Comparison of ENCODE assay signal across 23 mouse cellular contexts in genomic region chr16:10629361-10629760, GRCm38 (mm10).
DNase-seq lines count a peak whose midpoint lies in the region; ATAC-seq and TF ChIP-seq lines count a peak whose summit lies in the region.
"Had no signal": no experiment of that assay in that cellular context is flagged by ENCODE, and none has a peak within 500 bp of the region (broad histone marks: within the 10 kb centered on the region; RNA-seq: fewer than 3 reads in every experiment).

No protein-coding gene starts in this region.

- TF ChIP-seq EP300 in stomach, postnatal 0 days (optimal IDR thresholded peaks at IDR 0.05) = no peak

- H3K4me3 ChIP-seq in heart, embryonic 14.5 days (ENCODE audit: control insufficient read depth in 1 of 2, insufficient read depth in 1 of 2, low read depth in 1 of 2, low read length in 2 of 2) = no peak overlapping the region
- no peak overlapping the region for H3K4me3 ChIP-seq in lung, embryonic 14.5 days (ENCODE audit: low read depth, low read length)
- no peak overlapping the region for H3K4me3 ChIP-seq in intestine, postnatal 0 days (ENCODE audit: low read depth, low read length)
- H3K4me3 ChIP-seq in stomach, postnatal 0 days (ENCODE audit: low read depth, low read length) = no peak overlapping the region
- H3K4me3 ChIP-seq: left cerebral cortex, adult 2 months; liver, embryonic 12.5 days; midbrain, embryonic 10.5 days had no signal

- no peaks in the 10 kb centered on the region for H3K27me3 ChIP-seq in heart, embryonic 14.5 days (ENCODE audit: control insufficient read depth, insufficient read depth, low read length)
- H3K27me3 ChIP-seq in lung, embryonic 14.5 days (ENCODE audit: insufficient read depth, low read length) = no peaks in the 10 kb centered on the region
- H3K27me3 ChIP-seq in intestine, postnatal 0 days (replicated peaks; ENCODE audit: control insufficient read depth, insufficient read depth, low read length) = no peaks in the 10 kb centered on the region
- no peaks in the 10 kb centered on the region for H3K27me3 ChIP-seq in stomach, postnatal 0 days (ENCODE audit: control insufficient read depth, insufficient read depth, low read length)
- H3K27me3 ChIP-seq: CH12.LX; liver, embryonic 12.5 days had no signal

- H3K4me1 ChIP-seq in heart, embryonic 14.5 days (ENCODE audit: control insufficient read depth in 2 of 2, insufficient read depth in 2 of 2, low read length in 2 of 2) = peaks cover 18 to 35% of the 10 kb centered on the region in 2 experiments
- H3K4me1 ChIP-seq in lung, embryonic 14.5 days (ENCODE audit: insufficient read depth) = peaks cover 8% of the 10 kb centered on the region
- no peaks in the 10 kb centered on the region; the same call in 1 of the 2 replicates for H3K4me1 ChIP-seq in intestine, postnatal 0 days (replicated peaks; ENCODE audit: control insufficient read depth, insufficient read depth, low read length)
- H3K4me1 ChIP-seq in stomach, postnatal 0 days (replicated peaks; ENCODE audit: control insufficient read depth, insufficient read depth) = 0 out of 2 replicates have a peak, but pooled peaks cover 3% of the 10 kb centered on the region
- H3K4me1 ChIP-seq: midbrain, embryonic 10.5 days had no signal

- no peaks in the 10 kb centered on the region for H3K9me3 ChIP-seq in heart, embryonic 14.5 days (ENCODE audit: control insufficient read depth, low read length)
- no peaks in the 10 kb centered on the region for H3K9me3 ChIP-seq in lung, embryonic 14.5 days (ENCODE audit: low read depth, low read length)
- H3K9me3 ChIP-seq in intestine, postnatal 0 days (ENCODE audit: control insufficient read depth) = no peaks in the 10 kb centered on the region
- H3K9me3 ChIP-seq in stomach, postnatal 0 days (ENCODE audit: control insufficient read depth, low read length) = no peaks in the 10 kb centered on the region
- H3K9me3 ChIP-seq: liver, embryonic 12.5 days; midbrain, embryonic 10.5 days had no signal

- no peak for DNase-seq in heart, adult 18-20 months
- no peak for DNase-seq in lung, embryonic 14.5 days
- no peak for DNase-seq in lung, postnatal 10 days
- DNase-seq in stomach, postnatal 0 days (ENCODE audit: low spot score) = no peak
- DNase-seq in T-cell, adult 2 months (ENCODE audit: low spot score) = no peak
- DNase-seq: adrenal gland, postnatal 36 days; cerebellum, postnatal 14 days; embryo, embryonic 11 days; forebrain, postnatal 0 days; gastrocnemius, postnatal 36 days; kidney, adult 2 months; kidney, postnatal 4 days; layer of hippocampus, adult 9-11 months; left cerebral cortex, postnatal 4 days; right cerebral cortex, postnatal 4 days; thymus, postnatal 36 days had no signal

- peak overlapping the region; percentile 67 to 73 for H3K27ac ChIP-seq in heart, embryonic 14.5 days (replicated peaks in 1 of 2; ENCODE audit: control insufficient read depth in 1 of 2, insufficient read depth in 1 of 2, low read depth in 2 of 2, low read length in 2 of 2)
- no peak overlapping the region for H3K27ac ChIP-seq in lung, embryonic 14.5 days (ENCODE audit: low read depth)
- no peak overlapping the region for H3K27ac ChIP-seq in intestine, postnatal 0 days (ENCODE audit: low read depth, low read length)
- H3K27ac ChIP-seq in stomach, postnatal 0 days (replicated peaks) = peak overlapping the region; percentile 37
- H3K27ac ChIP-seq: left cerebral cortex, adult 2 months; liver, embryonic 12.5 days; midbrain, embryonic 10.5 days had no signal

- no peak for TF ChIP-seq CTCF in lung, embryonic 14.5 days (IDR thresholded peaks at IDR 0.05; ENCODE audit: low read depth)
- TF ChIP-seq CTCF in intestine, postnatal 0 days (IDR thresholded peaks at IDR 0.05; ENCODE audit: low read depth) = no peak
- TF ChIP-seq CTCF in stomach, postnatal 0 days (IDR thresholded peaks at IDR 0.05; ENCODE audit: low read depth) = no peak

- H3K36me3 ChIP-seq in heart, embryonic 14.5 days (ENCODE audit: control insufficient read depth, insufficient read depth, low read length) = peaks cover 25% of the 10 kb centered on the region
- H3K36me3 ChIP-seq in lung, embryonic 14.5 days (ENCODE audit: insufficient read depth) = peaks cover 9% of the 10 kb centered on the region; the same call in 1 of the 2 replicates
- peaks cover 15% of the 10 kb centered on the region; the same call in 1 of the 2 replicates for H3K36me3 ChIP-seq in intestine, postnatal 0 days (ENCODE audit: control insufficient read depth, insufficient read depth)
- no peaks in the 10 kb centered on the region for H3K36me3 ChIP-seq in stomach, postnatal 0 days (ENCODE audit: control insufficient read depth, insufficient read depth, low read length)

- H3K4me2 ChIP-seq in heart, embryonic 14.5 days (ENCODE audit: low read length) = no peak overlapping the region
- no peak overlapping the region for H3K4me2 ChIP-seq in lung, embryonic 14.5 days
- H3K4me2 ChIP-seq in intestine, postnatal 0 days (replicated peaks; ENCODE audit: low read depth) = no peak overlapping the region
- H3K4me2 ChIP-seq in stomach, postnatal 0 days (replicated peaks; ENCODE audit: low read depth) = no peak overlapping the region
- H3K4me2 ChIP-seq: liver, embryonic 12.5 days had no signal

- WGBS in heart, embryonic 14.5 days = 20% methylated on average over 3 of the region's 3 CpGs
- 52% methylated on average over 3 of the region's 3 CpGs for WGBS in lung, embryonic 14.5 days
- 55% methylated on average over 3 of the region's 3 CpGs for WGBS in intestine, postnatal 0 days
- WGBS in stomach, postnatal 0 days = 53% methylated on average over 3 of the region's 3 CpGs

- H3K9ac ChIP-seq in heart, embryonic 14.5 days (ENCODE audit: low read length) = no peak overlapping the region
- H3K9ac ChIP-seq in lung, embryonic 14.5 days = no peak overlapping the region
- no peak overlapping the region for H3K9ac ChIP-seq in intestine, postnatal 0 days (ENCODE audit: low read depth, low read length)
- H3K9ac ChIP-seq in stomach, postnatal 0 days (ENCODE audit: low read length) = no peak overlapping the region
- H3K9ac ChIP-seq: forebrain, postnatal 0 days; liver, embryonic 12.5 days had no signal

- peak; percentile 2; the same call in 1 of the 2 replicates for ATAC-seq in heart, embryonic 14.5 days (ENCODE audit: insufficient number of reproducible peaks, insufficient read depth, low FRiP score, low read depth)
- ATAC-seq in lung, embryonic 14.5 days (ENCODE audit: insufficient read depth) = peak; percentile 21; the same call in 1 of the 2 replicates
- 0 out of 2 replicates have a peak, but pooled peaks have one; percentile 28 for ATAC-seq in intestine, postnatal 0 days
- no peak for ATAC-seq in stomach, postnatal 0 days (ENCODE audit: low FRiP score, low TSS enrichment)
- ATAC-seq: forebrain, postnatal 0 days; hindbrain, embryonic 16.5 days; liver, embryonic 12.5 days had no signal

Comparison
In these comparisons a context has a peak if more than half of its experiments do, and no peak if none do; other contexts are left out.
1. H3K27ac ChIP-seq: peak in heart, embryonic 14.5 days (2 of 2) and stomach, postnatal 0 days (single experiment); none in lung, embryonic 14.5 days (single experiment) and intestine, postnatal 0 days (single experiment).